Mouse (Mus musculus) bone marrow, adult 2 months (tissue): ENCODE measurements around the gene Tet3.

Experiments
- CTCF ChIP-seq: fragments of 200-500 bp; IDR thresholded peaks from 2 replicates; pipeline ENCODE4 v1.5.1; 2011; ENCODE audit warnings: low read length, control low read depth; ENCODE audit not compliant: control insufficient read depth, insufficient read depth
- POLR2A ChIP-seq: fragments of 200-500 bp; IDR thresholded peaks from 2 replicates; pipeline ENCODE4 v1.6.1; 2011; ENCODE audit warnings: low read depth, mild to moderate bottlenecking, control low read depth, low read length, borderline replicate concordance; ENCODE audit not compliant: control insufficient read depth

DNA sequence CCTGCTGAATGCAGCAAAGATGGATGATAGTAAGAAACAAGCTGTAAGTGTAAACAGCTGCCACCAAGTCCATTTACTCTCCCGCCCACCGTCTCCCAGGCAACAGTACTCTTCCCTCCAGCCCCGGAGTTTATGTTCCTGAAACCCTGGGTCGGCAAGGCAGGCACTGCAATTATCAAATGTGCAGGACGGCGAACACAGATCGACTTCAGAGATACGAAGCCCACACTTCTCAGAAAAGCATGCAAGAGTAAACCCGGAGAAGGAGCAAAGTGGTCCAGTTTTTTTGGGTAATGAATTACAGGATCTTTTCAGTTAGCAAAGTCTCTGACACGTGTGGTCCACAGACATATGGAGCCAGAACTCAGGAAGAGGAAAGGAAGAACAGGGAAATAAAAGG, 142.9 kb downstream of the Tet3 start:
- TF ChIP-seq CTCF = no peak
- no peak for TF ChIP-seq POLR2A
